Mouse (Mus musculus) neural tube, embryonic 12.5 days (tissue): ENCODE results near the gene Ube2h. TPM values are rescaled to one million over a fixed set of nuclear protein-coding genes. Genes with fewer than 3 reads are reported as not detected.
"Not testable (repeated sequence)": the region's sequence is repeated elsewhere in the genome, so short reads cannot be mapped to it uniquely, and the experiment has no call there.

Experiments used
- ATAC-seq: fragments of 200-750 bp; cut with Nextera tagmentation; 2 replicates; pipeline ENCODE4 v1.8.0; 2017; ENCODE audit warnings: low read depth, mild to moderate bottlenecking, moderate TSS enrichment, moderate library complexity; ENCODE audit not compliant: low FRiP score
- H3K27ac ChIP-seq: fragments of 300-500 bp; sonication (generic); 2 replicates; pipeline ENCODE4 v1.5.1; 2016
- H3K27me3 ChIP-seq: fragments of 300-500 bp; sonication (generic); replicated peaks from 2 replicates; pipeline ENCODE4 v1.6.1; 2016; ENCODE audit warnings: mild to moderate bottlenecking
- H3K36me3 ChIP-seq: fragments of 300-500 bp; sonication (generic); 2 replicates; pipeline ENCODE4 v1.6.1; 2016; ENCODE audit warnings: mild to moderate bottlenecking
- H3K4me1 ChIP-seq: fragments of 300-500 bp; sonication (generic); 2 replicates; pipeline ENCODE4 v1.6.1; 2016
- H3K4me2 ChIP-seq: fragments of 300-500 bp; sonication (generic); replicated peaks from 2 replicates; pipeline ENCODE4 v1.6.1; 2016; ENCODE audit warnings: mild to moderate bottlenecking
- H3K4me3 ChIP-seq: fragments of 300-500 bp; sonication (generic); 2 replicates; pipeline ENCODE4 v1.5.1; 2016
- H3K9ac ChIP-seq: fragments of 300-500 bp; sonication (generic); 2 replicates; pipeline ENCODE4 v1.6.1; 2016; ENCODE audit warnings: mild to moderate bottlenecking
- H3K9me3 ChIP-seq: fragments of 300-500 bp; sonication (generic); 2 replicates; pipeline ENCODE4 v1.6.1; 2016; ENCODE audit warnings: mild to moderate bottlenecking
- WGBS: fragments of 180-500 bp; shearing (Covaris S2); methylation state at CpG from one replicate; pipeline ENCODE4 v1.1.7; 2016; 5-methylcytosine and 5-hydroxymethylcytosine counted together
- polyA plus RNA-seq: library from polyadenylated mRNA; unstranded; fragments of >200 nt; fragmentation: Nextera tagmentation; extraction: Ambion mirVana; gene quantifications from 2 replicates; pipeline ENCODE4 v1.2.1, GENCODE M21; 2016

Gene Ube2h
- polyA plus RNA-seq, 1 experiment from 2014 or later, result 69.9 TPM

- Histone ChIP-seq H3K27ac (no peak overlapping the region), H3K9ac (no peak overlapping the region), H3K9me3 (no peaks in the 10 kb centered on the region), H3K36me3 (no peaks in the 10 kb centered on the region), H3K27me3 (no peaks in the 10 kb centered on the region), H3K4me2 (no peak overlapping the region), H3K4me3 (no peak overlapping the region), H3K4me1 (no peaks in the 10 kb centered on the region)
- ATAC-seq, result no peak
- 64% methylated on average over 4 of the region's 4 CpGs for WGBS
These were observed 16.7 kb upstream of the Ube2h start for GRCm38 (mm10) chr6:30321002-30321401.

- WGBS, result 85% methylated on average over 5 of the region's 5 CpGs
These were observed 14.9 kb upstream of the Ube2h start for GRCm38 (mm10) chr6:30319216-30319615.

GRCm38 (mm10) chr6:30312006-30312405 lies 7.7 kb upstream of the Ube2h start:
- Histone ChIP-seq H3K4me3 (no peak overlapping the region), H3K4me1 (no peaks in the 10 kb centered on the region), H3K27ac (no peak overlapping the region), H3K4me2 (no peak overlapping the region), H3K9ac (no peak overlapping the region), H3K36me3 (no peaks in the 10 kb centered on the region), H3K9me3 (0 out of 2 replicates have a peak, but pooled peaks cover 5% of the 10 kb centered on the region), H3K27me3 (no peaks in the 10 kb centered on the region)
- no peak for ATAC-seq
- WGBS, result 18% methylated on average over 1 of the region's 1 CpGs

More at GRCm38 (mm10) chr6:30319216-30319615, 14.9 kb upstream of the Ube2h start:
- no peak overlapping the region for H3K4me3 ChIP-seq
- H3K9me3 ChIP-seq, result no peaks in the 10 kb centered on the region
- no peaks in the 10 kb centered on the region for H3K4me1 ChIP-seq
- H3K36me3 ChIP-seq, result no peaks in the 10 kb centered on the region
- H3K27ac ChIP-seq, result no peak overlapping the region
- H3K9ac ChIP-seq, result no peak overlapping the region
- ATAC-seq, result no peak
- H3K27me3 ChIP-seq, result no peaks in the 10 kb centered on the region
- no peak overlapping the region for H3K4me2 ChIP-seq

- 0 out of 2 replicates have a peak, but pooled peaks cover 4% of the 10 kb centered on the region for H3K4me1 ChIP-seq
- 57% methylated on average over 4 of the region's 4 CpGs for WGBS
- H3K4me2 ChIP-seq, result no peak overlapping the region
- no peak overlapping the region for H3K4me3 ChIP-seq
- H3K27ac ChIP-seq, result no peak overlapping the region
- H3K9me3 ChIP-seq, result 0 out of 2 replicates have a peak, but pooled peaks cover 5% of the 10 kb centered on the region
- no peak for ATAC-seq
- H3K27me3 ChIP-seq, result no peaks in the 10 kb centered on the region
- no peaks in the 10 kb centered on the region for H3K36me3 ChIP-seq
- H3K9ac ChIP-seq, result no peak overlapping the region
These were observed 4.4 kb upstream of the Ube2h start for GRCm38 (mm10) chr6:30308751-30309150.

GRCm38 (mm10) chr6:30307691-30308090 lies 3.4 kb upstream of the Ube2h start:
- no peak overlapping the region for H3K4me3 ChIP-seq
- H3K4me2 ChIP-seq, result no peak overlapping the region
- no peaks in the 10 kb centered on the region for H3K36me3 ChIP-seq
- 72% methylated on average over 9 of the region's 9 CpGs for WGBS
- H3K27me3 ChIP-seq, result no peaks in the 10 kb centered on the region
- H3K9ac ChIP-seq, result no peak overlapping the region
- no peaks in the 10 kb centered on the region for H3K9me3 ChIP-seq
- ATAC-seq, result no peak
- H3K27ac ChIP-seq, result no peak overlapping the region
- H3K4me1 ChIP-seq, result 0 out of 2 replicates have a peak, but pooled peaks cover 4% of the 10 kb centered on the region

- ATAC-seq, result peak; percentile 64
- peak overlapping the region; percentile 82 for H3K27ac ChIP-seq
- H3K4me2 ChIP-seq, result peak overlapping the region; percentile 71
- H3K9ac ChIP-seq, result peak overlapping the region; percentile 95
- WGBS, result under 1% methylated on average over 54 of the region's 66 CpGs
- not testable (repeated sequence) for H3K27me3 ChIP-seq, H3K36me3 ChIP-seq, H3K9me3 ChIP-seq
- peak overlapping the region; percentile 84 for H3K4me3 ChIP-seq
- H3K4me1 ChIP-seq, result peaks cover 26% of the 10 kb centered on the region
These were observed 454 bp downstream of the Ube2h start for GRCm38 (mm10) chr6:30303771-30304398.

GRCm38 (mm10) chr6:30302781-30303631 lies 1.3 kb downstream of the Ube2h start:
- peak overlapping the region; percentile 71 for H3K4me2 ChIP-seq
- peak overlapping the region; percentile 84 for H3K4me3 ChIP-seq
- H3K27me3 ChIP-seq, result no peaks in the 10 kb centered on the region
- peaks cover 26% of the 10 kb centered on the region for H3K4me1 ChIP-seq
- no peaks in the 10 kb centered on the region for H3K9me3 ChIP-seq
- H3K27ac ChIP-seq, result peak overlapping the region; percentile 82; the same call in 1 of the 2 replicates
- peaks cover 3% of the 10 kb centered on the region; the same call in 1 of the 2 replicates for H3K36me3 ChIP-seq
- H3K9ac ChIP-seq, result peak overlapping the region; percentile 95
- WGBS, result under 1% methylated on average over 11 of the region's 11 CpGs
- ATAC-seq, result no peak

- 7% methylated on average over 4 of the region's 4 CpGs for WGBS
- H3K4me2 ChIP-seq, result peak overlapping the region; percentile 71
- no peaks in the 10 kb centered on the region for H3K27me3 ChIP-seq
- peak overlapping the region; percentile 68 for H3K9ac ChIP-seq
- no peak overlapping the region for H3K27ac ChIP-seq
- H3K9me3 ChIP-seq, result no peaks in the 10 kb centered on the region
- H3K36me3 ChIP-seq, result peaks cover 10% of the 10 kb centered on the region
- H3K4me1 ChIP-seq, result peaks cover 26% of the 10 kb centered on the region
- ATAC-seq, result no peak
- H3K4me3 ChIP-seq, result peak overlapping the region; percentile 84
These were observed 2.2 kb downstream of the Ube2h start for GRCm38 (mm10) chr6:30302156-30302555.

- WGBS, result 6% methylated on average over 7 of the region's 7 CpGs
- ATAC-seq, result no peak
- peaks cover 12% of the 10 kb centered on the region for H3K36me3 ChIP-seq
- peak overlapping the region; percentile 68 for H3K9ac ChIP-seq
- H3K9me3 ChIP-seq, result no peaks in the 10 kb centered on the region
- H3K4me3 ChIP-seq, result peak overlapping the region; percentile 84
- H3K27ac ChIP-seq, result peak overlapping the region; percentile 65; the same call in 1 of the 2 replicates
- H3K27me3 ChIP-seq, result no peaks in the 10 kb centered on the region
- H3K4me2 ChIP-seq, result peak overlapping the region; percentile 71
- H3K4me1 ChIP-seq, result peaks cover 26% of the 10 kb centered on the region
These were observed 3.4 kb downstream of the Ube2h start for GRCm38 (mm10) chr6:30300901-30301300.

- peaks cover 12% of the 10 kb centered on the region for H3K36me3 ChIP-seq
- peak overlapping the region; percentile 71 for H3K4me2 ChIP-seq
- H3K27me3 ChIP-seq, result no peaks in the 10 kb centered on the region
- peak; percentile 54 for ATAC-seq
- 1% methylated on average over 5 of the region's 5 CpGs for WGBS
- H3K27ac ChIP-seq, result peak overlapping the region; percentile 65; the same call in 1 of the 2 replicates
- no peaks in the 10 kb centered on the region for H3K9me3 ChIP-seq
- H3K9ac ChIP-seq, result peak overlapping the region; percentile 68
- H3K4me1 ChIP-seq, result peaks cover 26% of the 10 kb centered on the region
- H3K4me3 ChIP-seq, result peak overlapping the region; percentile 84
These were observed 4.0 kb downstream of the Ube2h start for GRCm38 (mm10) chr6:30300372-30300771.

GRCm38 (mm10) chr6:30299683-30300082 lies 4.7 kb downstream of the Ube2h start:
- Histone ChIP-seq H3K27ac (no peak overlapping the region), H3K9me3 (no peaks in the 10 kb centered on the region), H3K4me3 (no peak overlapping the region), H3K9ac (no peak overlapping the region), H3K36me3 (peaks cover 12% of the 10 kb centered on the region), H3K4me1 (peaks cover 23% of the 10 kb centered on the region), H3K4me2 (peak overlapping the region; percentile 71), H3K27me3 (no peaks in the 10 kb centered on the region)
- no peak for ATAC-seq
- 91% methylated on average over 5 of the region's 5 CpGs for WGBS

GRCm38 (mm10) chr6:30299116-30299515 lies 5.2 kb downstream of the Ube2h start:
- H3K36me3 ChIP-seq, result peaks cover 12% of the 10 kb centered on the region
- H3K9ac ChIP-seq, result no peak overlapping the region
- ATAC-seq, result no peak
- H3K4me3 ChIP-seq, result no peak overlapping the region
- no peaks in the 10 kb centered on the region for H3K27me3 ChIP-seq
- H3K4me1 ChIP-seq, result peaks cover 22% of the 10 kb centered on the region
- 90% methylated on average over 1 of the region's 1 CpGs for WGBS
- H3K4me2 ChIP-seq, result no peak overlapping the region
- H3K27ac ChIP-seq, result no peak overlapping the region
- H3K9me3 ChIP-seq, result no peaks in the 10 kb centered on the region
